ENCODE assay signal across 8 mouse cellular contexts in genomic region chr11:75194850-75195461, GRCm38 (mm10). TPM values are rescaled to one million over a fixed set of nuclear protein-coding genes. Genes with fewer than 3 reads are reported as not detected.
DNase-seq lines count a peak whose midpoint lies in the region; ATAC-seq and TF ChIP-seq lines count a peak whose summit lies in the region.

No protein-coding gene starts in this region.

- no peaks in the 10 kb centered on the region for H3K36me3 ChIP-seq in embryonic facial prominence, embryonic 15.5 days
- H3K36me3 ChIP-seq in hindbrain, embryonic 16.5 days (ENCODE audit: control insufficient read depth, insufficient read depth, low read length), result no peaks in the 10 kb centered on the region
- no peaks in the 10 kb centered on the region for H3K36me3 ChIP-seq in liver, adult 2 months (ENCODE audit: control insufficient read depth, insufficient read depth, low read length)
- H3K36me3 ChIP-seq in neural tube, embryonic 13.5 days, result no peaks in the 10 kb centered on the region

- DNase-seq in lung, adult 18-20 months, result peak; percentile 57 to 60
- no peak for DNase-seq in lung, postnatal 25 days (ENCODE audit: low spot score)
- DNase-seq in adrenal gland, postnatal 25 days, result peak; percentile 60
- DNase-seq in liver, adult 2 months (ENCODE audit: extremely low read depth, low read depth, low spot score), result peak; percentile 56
- no peak for DNase-seq in c-Kit-positive CD71-positive TER-119-positive erythroid progenitor cells, embryonic 14.5 days (ENCODE audit: low spot score)

- H3K4me2 ChIP-seq in embryonic facial prominence, embryonic 15.5 days (replicated peaks), result peak overlapping the region; percentile 93
- peak overlapping the region; percentile 72 for H3K4me2 ChIP-seq in hindbrain, embryonic 16.5 days (ENCODE audit: low read length)
- peak overlapping the region; percentile 69 for H3K4me2 ChIP-seq in neural tube, embryonic 13.5 days

- H3K27me3 ChIP-seq in embryonic facial prominence, embryonic 15.5 days, result peaks cover 75% of the 10 kb centered on the region
- H3K27me3 ChIP-seq in hindbrain, embryonic 16.5 days (replicated peaks; ENCODE audit: control insufficient read depth, insufficient read depth, low read length), result peaks cover 11% of the 10 kb centered on the region
- no peaks in the 10 kb centered on the region for H3K27me3 ChIP-seq in liver, adult 2 months (ENCODE audit: control insufficient read depth, insufficient read depth, low read length)
- H3K27me3 ChIP-seq in neural tube, embryonic 13.5 days, result peaks cover 71% of the 10 kb centered on the region

- H3K9me3 ChIP-seq in embryonic facial prominence, embryonic 15.5 days (replicated peaks), result no peaks in the 10 kb centered on the region
- H3K9me3 ChIP-seq in hindbrain, embryonic 16.5 days (ENCODE audit: control insufficient read depth, low read length), result no peaks in the 10 kb centered on the region
- H3K9me3 ChIP-seq in neural tube, embryonic 13.5 days, result no peaks in the 10 kb centered on the region

- peaks cover 21% of the 10 kb centered on the region; the same call in 1 of the 2 replicates for H3K79me2 ChIP-seq in liver, adult 2 months (ENCODE audit: control insufficient read depth, insufficient read depth, low read length)

- TF ChIP-seq POLR2A in liver, adult 2 months (IDR thresholded peaks at IDR 0.05; ENCODE audit: extremely low read depth, insufficient read depth, low read length), result no peak

- TF ChIP-seq CTCF in liver, adult 2 months (IDR thresholded peaks at IDR 0.05; ENCODE audit: low read depth, low read length), result 0 out of 2 replicates have a peak, but pooled peaks have one; percentile 10

- H3K9ac ChIP-seq in embryonic facial prominence, embryonic 15.5 days, result peak overlapping the region; percentile 48; the same call in 1 of the 2 replicates
- H3K9ac ChIP-seq in hindbrain, embryonic 16.5 days (ENCODE audit: low read depth, low read length), result peak overlapping the region; percentile 68
- peak overlapping the region; percentile 43; the same call in 1 of the 2 replicates for H3K9ac ChIP-seq in liver, adult 2 months (ENCODE audit: low read depth, low read length)
- H3K9ac ChIP-seq in neural tube, embryonic 13.5 days, result peak overlapping the region; percentile 78

- H3K4me1 ChIP-seq in embryonic facial prominence, embryonic 15.5 days, result peaks cover 62% of the 10 kb centered on the region
- peaks cover 31% of the 10 kb centered on the region for H3K4me1 ChIP-seq in hindbrain, embryonic 16.5 days (ENCODE audit: control insufficient read depth, insufficient read depth, low read depth, low read length)
- H3K4me1 ChIP-seq in liver, adult 2 months (ENCODE audit: control insufficient read depth, insufficient read depth, low read length), result 0 out of 2 replicates have a peak, but pooled peaks cover 3% of the 10 kb centered on the region
- H3K4me1 ChIP-seq in neural tube, embryonic 13.5 days (replicated peaks), result peaks cover 56% of the 10 kb centered on the region

- peak overlapping the region; percentile 62 for H3K4me3 ChIP-seq in embryonic facial prominence, embryonic 15.5 days (replicated peaks)
- peak overlapping the region; percentile 60 for H3K4me3 ChIP-seq in hindbrain, embryonic 16.5 days (ENCODE audit: low read length)
- H3K4me3 ChIP-seq in liver, adult 2 months (ENCODE audit: insufficient read depth, low read depth, low read length), result peak overlapping the region; percentile 68
- peak overlapping the region; percentile 61 for H3K4me3 ChIP-seq in neural tube, embryonic 13.5 days

- H3K27ac ChIP-seq in embryonic facial prominence, embryonic 15.5 days (replicated peaks), result no peak overlapping the region
- peak overlapping the region; percentile 20; the same call in 1 of the 2 replicates for H3K27ac ChIP-seq in hindbrain, embryonic 16.5 days (ENCODE audit: low read depth, low read length)
- no peak overlapping the region for H3K27ac ChIP-seq in liver, adult 2 months (replicated peaks; ENCODE audit: insufficient read depth, low read depth, low read length)
- no peak overlapping the region for H3K27ac ChIP-seq in neural tube, embryonic 13.5 days (replicated peaks)

- WGBS in embryonic facial prominence, embryonic 15.5 days, result under 1% methylated on average over 39 of the region's 39 CpGs
- under 1% methylated on average over 39 of the region's 39 CpGs for WGBS in hindbrain, embryonic 16.5 days
- WGBS in liver, adult 2 months, result 3% methylated on average over 39 of the region's 39 CpGs
- WGBS in neural tube, embryonic 13.5 days, result under 1% methylated on average over 38 of the region's 39 CpGs

- ATAC-seq in embryonic facial prominence, embryonic 15.5 days (ENCODE audit: insufficient number of reproducible peaks, low FRiP score, low TSS enrichment, low read depth), result no peak
- ATAC-seq in hindbrain, embryonic 16.5 days, result peak; percentile 35; the same call in 1 of the 2 replicates
- no peak for ATAC-seq in neural tube, embryonic 13.5 days (ENCODE audit: low read depth)

RNA-seq across cellular contexts. Expression of gene Rtn4rl1, which starts 1.4 kb away (rescaled TPM):
- 37.8 and 42.2 TPM in 2 replicates for total RNA-seq in adrenal gland, postnatal 25 days (2021)
- polyA plus RNA-seq in embryonic facial prominence, embryonic 15.5 days (2015; fragmentation: Nextera tagmentation; extraction: Ambion mirVana), result 6.4 and 7.3 TPM in 2 replicates
- 10.6 and 10.7 TPM in 2 replicates for polyA plus RNA-seq in hindbrain, embryonic 16.5 days (2015; fragmentation: Nextera tagmentation; extraction: Ambion mirVana)
- total RNA-seq in liver, adult 2 months (2014; rRNA removed), result 1.3 and 2.4 TPM in 2 replicates
- 9.5 and 10.0 TPM in 2 replicates for polyA plus RNA-seq in liver, adult 2 months (2012; rRNA removed)
- polyA plus RNA-seq in neural tube, embryonic 13.5 days (2015; fragmentation: Nextera tagmentation; extraction: Ambion mirVana), result 12.4 and 16.5 TPM in 2 replicates

RNA-seq across cellular contexts. Expression of gene Dph1, which starts 3.9 kb away (rescaled TPM):
- total RNA-seq in adrenal gland, postnatal 25 days (2021), result 29.2 and 34.4 TPM in 2 replicates
- 20.5 and 21.0 TPM in 2 replicates for polyA plus RNA-seq in embryonic facial prominence, embryonic 15.5 days (2015; fragmentation: Nextera tagmentation; extraction: Ambion mirVana)
- 15.4 and 15.7 TPM in 2 replicates for polyA plus RNA-seq in hindbrain, embryonic 16.5 days (2015; fragmentation: Nextera tagmentation; extraction: Ambion mirVana)
- total RNA-seq in liver, adult 2 months (2014; rRNA removed), result 11.3 and 14.2 TPM in 2 replicates
- polyA plus RNA-seq in liver, adult 2 months (2012; rRNA removed), result 49.1 and 53.5 TPM in 2 replicates
- 13.7 and 15.0 TPM in 2 replicates for polyA plus RNA-seq in neural tube, embryonic 13.5 days (2015; fragmentation: Nextera tagmentation; extraction: Ambion mirVana)

RNA-seq across cellular contexts. Expression of gene Ovca2, which starts 16.3 kb away (rescaled TPM):
- 22.4 and 23.9 TPM in 2 replicates for total RNA-seq in adrenal gland, postnatal 25 days (2021)
- 23.8 and 25.1 TPM in 2 replicates for polyA plus RNA-seq in embryonic facial prominence, embryonic 15.5 days (2015; fragmentation: Nextera tagmentation; extraction: Ambion mirVana)
- polyA plus RNA-seq in hindbrain, embryonic 16.5 days (2015; fragmentation: Nextera tagmentation; extraction: Ambion mirVana), result 14.4 and 14.5 TPM in 2 replicates
- 6.7 and 6.9 TPM in 2 replicates for total RNA-seq in liver, adult 2 months (2014; rRNA removed)
- 5.7 and 8.0 TPM in 2 replicates for polyA plus RNA-seq in liver, adult 2 months (2012; rRNA removed)
- polyA plus RNA-seq in neural tube, embryonic 13.5 days (2015; fragmentation: Nextera tagmentation; extraction: Ambion mirVana), result 18.6 and 20.5 TPM in 2 replicates

RNA-seq across cellular contexts. Expression of gene Hic1, which starts 25.6 kb away (rescaled TPM):
- total RNA-seq in adrenal gland, postnatal 25 days (2021), result 7.3 and 9.9 TPM in 2 replicates
- 17.7 and 19.8 TPM in 2 replicates for polyA plus RNA-seq in embryonic facial prominence, embryonic 15.5 days (2015; fragmentation: Nextera tagmentation; extraction: Ambion mirVana)
- 1.9 and 2.2 TPM in 2 replicates for polyA plus RNA-seq in hindbrain, embryonic 16.5 days (2015; fragmentation: Nextera tagmentation; extraction: Ambion mirVana)
- 1.1 and 1.8 TPM in 2 replicates for total RNA-seq in liver, adult 2 months (2014; rRNA removed)
- 3.8 and 4.3 TPM in 2 replicates for polyA plus RNA-seq in liver, adult 2 months (2012; rRNA removed)
- 7.4 and 9.2 TPM in 2 replicates for polyA plus RNA-seq in neural tube, embryonic 13.5 days (2015; fragmentation: Nextera tagmentation; extraction: Ambion mirVana)

Comparison
In these comparisons a context has a peak if more than half of its experiments do, and no peak if none do; other contexts are left out.
1. DNase-seq: peak in lung, adult 18-20 months (2 of 2), adrenal gland, postnatal 25 days (single experiment) and liver, adult 2 months (single experiment); none in lung, postnatal 25 days (single experiment) and c-Kit-positive CD71-positive TER-119-positive erythroid progenitor cells, embryonic 14.5 days (single experiment).
2. Peak in every context shown above with its lines, with median percentiles within 50 percentile points of each other: H3K4me2 ChIP-seq, H3K4me3 ChIP-seq and H3K9ac ChIP-seq.